Mouse (Mus musculus): ENCODE data around the gene Akr1b3. TPM values are rescaled to one million over a fixed set of nuclear protein-coding genes. Genes with fewer than 3 reads are reported as not detected.
A peak's percentile ranks its signal among the peaks of the same experiment; 100 is the strongest.
"Not testable (repeated sequence)": the region's sequence is repeated elsewhere in the genome, so short reads cannot be mapped to it uniquely, and the experiment has no call there.

Akr1b3 gene
- polyA plus RNA-seq, 1 experiment from 2014 or later = 438 TPM

- ATAC-seq (replicated peaks; ENCODE audit: low FRiP score, low read depth) = peak; percentile 66; the same call in 1 of the 2 replicates
- WGBS = 10% methylated on average over 16 of the region's 16 CpGs
- H3K4me2 ChIP-seq (ENCODE audit: low read length) = peak within 1 kb of the TSS; percentile 55
- 0 out of 2 replicates have a peak within 1 kb of the TSS, but pooled peaks have one; percentile 42 for H3K9ac ChIP-seq (ENCODE audit: low read depth, low read length)
- peak within 1 kb of the TSS; percentile 42; the same call in 1 of the 2 replicates for H3K27ac ChIP-seq
- H3K36me3 ChIP-seq (ENCODE audit: insufficient read depth, low read length) = no peaks in the 10 kb centered on the region
- H3K9me3 ChIP-seq (replicated peaks; ENCODE audit: low read length) = no peaks in the 10 kb centered on the region
- no peaks in the 10 kb centered on the region for H3K27me3 ChIP-seq (ENCODE audit: insufficient read depth, low read length)
- H3K4me1 ChIP-seq (replicated peaks; ENCODE audit: insufficient read depth, low read length) = no peaks in the 10 kb centered on the region
- TF ChIP-seq CTCF (IDR thresholded peaks at IDR 0.05; ENCODE audit: low read depth) = no peak
- H3K4me3 ChIP-seq (replicated peaks; ENCODE audit: low read depth, low read length) = peak within 1 kb of the TSS; percentile 20; the same call in 1 of the 2 replicates
- peak; percentile 55 for DNase-seq (ENCODE audit: low spot score)
Observed at GRCm38 (mm10) chr6:34353658-34354353, 36.5 kb upstream of the Akr1b3 start, which contains the start of gene Akr1b8. Gene Akr1b8, plus strand, starts transcription at chr6:34354119.

GRCm38 (mm10) chr6:34352401-34352800 lies 35.1 kb upstream of the Akr1b3 start:
- no peaks in the 10 kb centered on the region for H3K27me3 ChIP-seq (ENCODE audit: insufficient read depth, low read length)
- no peak overlapping the region for H3K9ac ChIP-seq (ENCODE audit: low read depth, low read length)
- DNase-seq (ENCODE audit: low spot score) (no peak), ATAC-seq (replicated peaks; ENCODE audit: low FRiP score, low read depth) (no peak)
- no peak overlapping the region for H3K4me2 ChIP-seq (ENCODE audit: low read length)
- H3K4me3 ChIP-seq (replicated peaks; ENCODE audit: low read depth, low read length) = no peak overlapping the region
- WGBS = 96% methylated on average over 3 of the region's 3 CpGs
- no peaks in the 10 kb centered on the region for H3K9me3 ChIP-seq (replicated peaks; ENCODE audit: low read length)
- H3K36me3 ChIP-seq (ENCODE audit: insufficient read depth, low read length) = no peaks in the 10 kb centered on the region
- TF ChIP-seq CTCF (IDR thresholded peaks at IDR 0.05; ENCODE audit: low read depth) = no peak
- H3K27ac ChIP-seq = no peak overlapping the region
- H3K4me1 ChIP-seq (replicated peaks; ENCODE audit: insufficient read depth, low read length) = no peaks in the 10 kb centered on the region

GRCm38 (mm10) chr6:34351481-34351880 lies 34.2 kb upstream of the Akr1b3 start:
- DNase-seq (ENCODE audit: low spot score); H3K36me3 ChIP-seq (ENCODE audit: insufficient read depth, low read length); H3K9me3 ChIP-seq (replicated peaks; ENCODE audit: low read length); H3K27me3 ChIP-seq (ENCODE audit: insufficient read depth, low read length); H3K4me1 ChIP-seq (replicated peaks; ENCODE audit: insufficient read depth, low read length); H3K4me2 ChIP-seq (ENCODE audit: low read length); ATAC-seq (replicated peaks; ENCODE audit: low FRiP score, low read depth); H3K27ac ChIP-seq; H3K9ac ChIP-seq (ENCODE audit: low read depth, low read length); H3K4me3 ChIP-seq (replicated peaks; ENCODE audit: low read depth, low read length): not testable (repeated sequence)
- 45% methylated on average over 10 of the region's 10 CpGs for WGBS

GRCm38 (mm10) chr6:34350037-34350699 lies 32.9 kb upstream of the Akr1b3 start:
- H3K4me3 ChIP-seq (replicated peaks; ENCODE audit: low read depth, low read length) = no peak overlapping the region
- H3K9ac ChIP-seq (ENCODE audit: low read depth, low read length) = no peak overlapping the region
- H3K4me2 ChIP-seq (ENCODE audit: low read length) = no peak overlapping the region
- H3K9me3 ChIP-seq (replicated peaks; ENCODE audit: low read length) = no peaks in the 10 kb centered on the region
- no peak for ATAC-seq (replicated peaks; ENCODE audit: low FRiP score, low read depth)
- no peak for DNase-seq (ENCODE audit: low spot score)
- 79% methylated on average over 12 of the region's 12 CpGs for WGBS
- no peaks in the 10 kb centered on the region for H3K27me3 ChIP-seq (ENCODE audit: insufficient read depth, low read length)
- H3K27ac ChIP-seq = no peak overlapping the region
- no peaks in the 10 kb centered on the region for H3K4me1 ChIP-seq (replicated peaks; ENCODE audit: insufficient read depth, low read length)
- H3K36me3 ChIP-seq (ENCODE audit: insufficient read depth, low read length) = no peaks in the 10 kb centered on the region
- TF ChIP-seq CTCF (IDR thresholded peaks at IDR 0.05; ENCODE audit: low read depth) = no peak

GRCm38 (mm10) chr6:34346096-34346898 lies 29.0 kb upstream of the Akr1b3 start:
- no peaks in the 10 kb centered on the region for H3K36me3 ChIP-seq (ENCODE audit: insufficient read depth, low read length)
- 49% methylated on average over 14 of the region's 14 CpGs for whole genome bisulfite sequencing
- H3K4me1 ChIP-seq (replicated peaks; ENCODE audit: insufficient read depth, low read length) = no peaks in the 10 kb centered on the region
- no peaks in the 10 kb centered on the region for H3K27me3 ChIP-seq (ENCODE audit: insufficient read depth, low read length)
- H3K9ac ChIP-seq (ENCODE audit: low read depth, low read length) = no peak overlapping the region
- peak; percentile 92 for TF ChIP-seq CTCF (IDR thresholded peaks at IDR 0.05; ENCODE audit: low read depth)
- DNase-seq (ENCODE audit: low spot score) (peak; percentile 88), ATAC-seq (replicated peaks; ENCODE audit: low FRiP score, low read depth) (peak; percentile 60)
- no peak overlapping the region for H3K27ac ChIP-seq
- no peak overlapping the region; the same call in 1 of the 2 replicates for H3K4me2 ChIP-seq (ENCODE audit: low read length)
- H3K9me3 ChIP-seq (replicated peaks; ENCODE audit: low read length) = no peaks in the 10 kb centered on the region
- no peak overlapping the region for H3K4me3 ChIP-seq (replicated peaks; ENCODE audit: low read depth, low read length)

- no peak overlapping the region for H3K9ac ChIP-seq (ENCODE audit: low read depth, low read length)
- no peaks in the 10 kb centered on the region for H3K36me3 ChIP-seq (ENCODE audit: insufficient read depth, low read length)
- H3K4me3 ChIP-seq (replicated peaks; ENCODE audit: low read depth, low read length) = no peak overlapping the region
- H3K4me2 ChIP-seq (ENCODE audit: low read length) = peak overlapping the region; percentile 27; the same call in 1 of the 2 replicates
- H3K27me3 ChIP-seq (ENCODE audit: insufficient read depth, low read length) = no peaks in the 10 kb centered on the region
- H3K4me1 ChIP-seq (replicated peaks; ENCODE audit: insufficient read depth, low read length) = no peaks in the 10 kb centered on the region
- peak; percentile 9; the same call in 1 of the 2 replicates for TF ChIP-seq CTCF (IDR thresholded peaks at IDR 0.05; ENCODE audit: low read depth)
- H3K9me3 ChIP-seq (replicated peaks; ENCODE audit: low read length) = no peaks in the 10 kb centered on the region
- DNase-seq (ENCODE audit: low spot score) (peak; percentile 61), ATAC-seq (replicated peaks; ENCODE audit: low FRiP score, low read depth) (peak; percentile 40; the same call in 1 of the 2 replicates)
- H3K27ac ChIP-seq = no peak overlapping the region
- 30% methylated on average over 9 of the region's 9 CpGs for whole genome bisulfite sequencing
Observed at GRCm38 (mm10) chr6:34344935-34345334, 27.7 kb upstream of the Akr1b3 start.
